Mouse (Mus musculus): ENCODE results near the gene Lrrk2. TPM values are rescaled to one million over a fixed set of nuclear protein-coding genes. Genes with fewer than 3 reads are reported as not detected.

The Lrrk2 gene
- total RNA-seq, 1 experiment from 2014 or later: 5.9 TPM

GRCm38 (mm10) chr15:91680116-91680515 is 7.1 kb downstream of the Lrrk2 start:
- 0 out of 2 replicates have a peak, but pooled peaks have one; percentile 52 for ATAC-seq (replicated peaks; ENCODE audit: low read depth, poor library complexity, severe bottlenecking)

- no peak for ATAC-seq (replicated peaks; ENCODE audit: low read depth, poor library complexity, severe bottlenecking)
Observed at GRCm38 (mm10) chr15:91685880-91686563, 13.0 kb downstream of the Lrrk2 start.

- ATAC-seq (replicated peaks; ENCODE audit: low read depth, poor library complexity, severe bottlenecking): no peak
Observed at GRCm38 (mm10) chr15:91690648-91691047, 17.7 kb downstream of the Lrrk2 start.

- no peak for ATAC-seq (replicated peaks; ENCODE audit: low read depth, poor library complexity, severe bottlenecking)
Observed at GRCm38 (mm10) chr15:91693051-91693450, 20.1 kb downstream of the Lrrk2 start.

- no peak for ATAC-seq (replicated peaks; ENCODE audit: low read depth, poor library complexity, severe bottlenecking)
Observed at GRCm38 (mm10) chr15:91693856-91694255, 20.9 kb downstream of the Lrrk2 start.

GRCm38 (mm10) chr15:91700841-91701240 is 27.9 kb downstream of the Lrrk2 start:
- no peak for ATAC-seq (replicated peaks; ENCODE audit: low read depth, poor library complexity, severe bottlenecking)

GRCm38 (mm10) chr15:91702991-91703715 is 30.2 kb downstream of the Lrrk2 start:
- ATAC-seq (replicated peaks; ENCODE audit: low read depth, poor library complexity, severe bottlenecking): peak; percentile 86

GRCm38 (mm10) chr15:91704091-91704490 is 31.1 kb downstream of the Lrrk2 start:
- ATAC-seq (replicated peaks; ENCODE audit: low read depth, poor library complexity, severe bottlenecking): no peak

- no peak for ATAC-seq (replicated peaks; ENCODE audit: low read depth, poor library complexity, severe bottlenecking)
Observed at GRCm38 (mm10) chr15:91709207-91710130, 36.5 kb downstream of the Lrrk2 start.

- ATAC-seq (replicated peaks; ENCODE audit: low read depth, poor library complexity, severe bottlenecking): 0 out of 2 replicates have a peak, but pooled peaks have one; percentile 25
Observed at GRCm38 (mm10) chr15:91735216-91735922, 62.4 kb downstream of the Lrrk2 start.

GRCm38 (mm10) chr15:91736791-91737533 is 64.0 kb downstream of the Lrrk2 start:
- peak; percentile 77 for ATAC-seq (replicated peaks; ENCODE audit: low read depth, poor library complexity, severe bottlenecking)

- ATAC-seq (replicated peaks; ENCODE audit: low read depth, poor library complexity, severe bottlenecking): no peak
Observed at GRCm38 (mm10) chr15:91738808-91739207, 65.8 kb downstream of the Lrrk2 start.

- no peak for ATAC-seq (replicated peaks; ENCODE audit: low read depth, poor library complexity, severe bottlenecking)
Observed at GRCm38 (mm10) chr15:91745501-91745900, 72.5 kb downstream of the Lrrk2 start.

- ATAC-seq (replicated peaks; ENCODE audit: low read depth, poor library complexity, severe bottlenecking): 0 out of 2 replicates have a peak, but pooled peaks have one; percentile 45
Observed at GRCm38 (mm10) chr15:91752111-91752510, 79.1 kb downstream of the Lrrk2 start.

GRCm38 (mm10) chr15:91753378-91754080 is 80.6 kb downstream of the Lrrk2 start:
- 0 out of 2 replicates have a peak, but pooled peaks have one; percentile 31 for ATAC-seq (replicated peaks; ENCODE audit: low read depth, poor library complexity, severe bottlenecking)

GRCm38 (mm10) chr15:91754546-91754945 is 81.6 kb downstream of the Lrrk2 start:
- peak; percentile 75 for ATAC-seq (replicated peaks; ENCODE audit: low read depth, poor library complexity, severe bottlenecking)

GRCm38 (mm10) chr15:91755756-91756155 is 82.8 kb downstream of the Lrrk2 start:
- 0 out of 2 replicates have a peak, but pooled peaks have one; percentile 7 for ATAC-seq (replicated peaks; ENCODE audit: low read depth, poor library complexity, severe bottlenecking)

GRCm38 (mm10) chr15:91772041-91772440 is 99.1 kb downstream of the Lrrk2 start:
- no peak for ATAC-seq (replicated peaks; ENCODE audit: low read depth, poor library complexity, severe bottlenecking)
